28 mouse cellular contexts compared by ENCODE assay signal in the genomic region with DNA sequence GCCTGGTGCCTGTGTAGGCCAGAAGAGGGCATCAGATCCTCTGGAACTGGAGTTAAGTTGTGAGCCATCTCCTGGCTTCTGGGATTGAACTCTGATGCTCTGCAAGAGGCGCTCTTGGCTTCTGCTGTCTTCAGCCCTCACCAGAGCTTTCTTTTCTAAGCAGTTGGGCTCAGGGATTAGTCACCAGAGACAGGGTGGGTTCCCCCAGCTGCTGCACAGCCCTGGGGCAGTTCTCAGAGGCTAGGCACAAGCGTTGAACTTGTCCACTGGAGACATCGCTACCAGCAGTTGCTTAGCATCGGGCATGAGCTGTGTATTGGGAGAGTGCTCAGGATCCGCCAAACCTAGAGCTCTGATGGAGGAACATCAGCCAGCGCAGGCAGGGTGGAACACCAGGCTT. TPM values are rescaled to one million over a fixed set of nuclear protein-coding genes. Genes with fewer than 3 reads are reported as not detected.
DNase-seq lines count a peak whose midpoint lies in the region; ATAC-seq and TF ChIP-seq lines count a peak whose summit lies in the region.
"Had no signal": no experiment of that assay in that cellular context is flagged by ENCODE, and none has a peak within 500 bp of the region (broad histone marks: within the 10 kb centered on the region; RNA-seq: fewer than 3 reads in every experiment).

No protein-coding gene starts in this region.

- no peak overlapping the region for H3K9ac ChIP-seq in forebrain, postnatal 0 days
- no peak overlapping the region for H3K9ac ChIP-seq in forebrain, embryonic 11.5 days (ENCODE audit: low read length)
- H3K9ac ChIP-seq in stomach, postnatal 0 days (ENCODE audit: low read length) = no peak overlapping the region
- H3K9ac ChIP-seq: embryonic facial prominence, embryonic 12.5 days; heart, embryonic 15.5 days; hindbrain, embryonic 14.5 days; limb, embryonic 15.5 days; liver, embryonic 13.5 days; midbrain, embryonic 13.5 days had no signal

- no peak for TF ChIP-seq EP300 in stomach, postnatal 0 days (optimal IDR thresholded peaks at IDR 0.05)

- WGBS in forebrain, postnatal 0 days = 91% methylated on average over 6 of the region's 6 CpGs
- WGBS in forebrain, embryonic 11.5 days = 90% methylated on average over 6 of the region's 6 CpGs
- WGBS in stomach, postnatal 0 days = 72% methylated on average over 6 of the region's 6 CpGs

- peaks cover 23% of the 10 kb centered on the region for H3K36me3 ChIP-seq in forebrain, postnatal 0 days (ENCODE audit: insufficient read depth)
- H3K36me3 ChIP-seq in forebrain, embryonic 11.5 days (ENCODE audit: control insufficient read depth, insufficient read depth, low read length) = no peaks in the 10 kb centered on the region; the same call in 1 of the 2 replicates
- H3K36me3 ChIP-seq in stomach, postnatal 0 days (ENCODE audit: control insufficient read depth, insufficient read depth, low read length) = 0 out of 2 replicates have a peak, but pooled peaks cover 3% of the 10 kb centered on the region

- H3K9me3 ChIP-seq in forebrain, postnatal 0 days (ENCODE audit: low read length) = no peaks in the 10 kb centered on the region
- H3K9me3 ChIP-seq in forebrain, embryonic 11.5 days (ENCODE audit: control insufficient read depth, low read length) = no peaks in the 10 kb centered on the region
- H3K9me3 ChIP-seq in stomach, postnatal 0 days (ENCODE audit: control insufficient read depth, low read length) = no peaks in the 10 kb centered on the region
- H3K9me3 ChIP-seq: embryonic facial prominence, embryonic 12.5 days; heart, embryonic 15.5 days; limb, embryonic 10.5 days; limb, embryonic 15.5 days; liver, embryonic 13.5 days; midbrain, embryonic 13.5 days had no signal

- no peak overlapping the region for H3K4me3 ChIP-seq in forebrain, postnatal 0 days (ENCODE audit: low read depth, low read length)
- H3K4me3 ChIP-seq in forebrain, embryonic 11.5 days (ENCODE audit: low read depth, low read length) = no peak overlapping the region
- no peak overlapping the region for H3K4me3 ChIP-seq in layer of hippocampus, adult 2 months
- H3K4me3 ChIP-seq in stomach, postnatal 0 days (ENCODE audit: low read depth, low read length) = no peak overlapping the region
- H3K4me3 ChIP-seq: embryonic facial prominence, embryonic 12.5 days; forebrain, embryonic 10.5 days; heart, embryonic 15.5 days; limb, embryonic 10.5 days; limb, embryonic 15.5 days; liver, embryonic 13.5 days; midbrain, embryonic 13.5 days had no signal

- ATAC-seq in forebrain, postnatal 0 days = no peak
- ATAC-seq in forebrain, embryonic 11.5 days (replicated peaks; ENCODE audit: low FRiP score) = no peak
- no peak for ATAC-seq in stomach, postnatal 0 days (ENCODE audit: low FRiP score, low TSS enrichment)
- ATAC-seq: forebrain, embryonic 16.5 days; inflammation-experienced regulatory T-cells, adult 6 months; midbrain, embryonic 13.5 days had no signal

- no peaks in the 10 kb centered on the region for H3K4me1 ChIP-seq in forebrain, postnatal 0 days (ENCODE audit: insufficient read depth)
- no peaks in the 10 kb centered on the region for H3K4me1 ChIP-seq in forebrain, embryonic 11.5 days (replicated peaks; ENCODE audit: control insufficient read depth, insufficient read depth, low read length)
- H3K4me1 ChIP-seq in stomach, postnatal 0 days (replicated peaks; ENCODE audit: control insufficient read depth, insufficient read depth) = no peaks in the 10 kb centered on the region
- H3K4me1 ChIP-seq: embryonic facial prominence, embryonic 12.5 days; heart, embryonic 15.5 days; limb, embryonic 15.5 days; liver, embryonic 13.5 days; midbrain, embryonic 13.5 days had no signal

- no peaks in the 10 kb centered on the region for H3K27me3 ChIP-seq in forebrain, postnatal 0 days (ENCODE audit: insufficient read depth, low read length)
- no peaks in the 10 kb centered on the region for H3K27me3 ChIP-seq in forebrain, embryonic 11.5 days (ENCODE audit: control insufficient read depth, insufficient read depth, low read length)
- H3K27me3 ChIP-seq in stomach, postnatal 0 days (ENCODE audit: control insufficient read depth, insufficient read depth, low read length) = no peaks in the 10 kb centered on the region
- H3K27me3 ChIP-seq: embryonic facial prominence, embryonic 12.5 days; heart, embryonic 15.5 days; limb, embryonic 15.5 days; liver, embryonic 13.5 days; midbrain, embryonic 13.5 days had no signal

- H3K4me2 ChIP-seq in forebrain, postnatal 0 days (ENCODE audit: low read depth) = no peak overlapping the region
- no peak overlapping the region for H3K4me2 ChIP-seq in forebrain, embryonic 11.5 days (ENCODE audit: low read depth, low read length, severe bottlenecking)
- no peak overlapping the region for H3K4me2 ChIP-seq in stomach, postnatal 0 days (replicated peaks; ENCODE audit: low read depth)
- H3K4me2 ChIP-seq: embryonic facial prominence, embryonic 12.5 days; heart, embryonic 15.5 days; hindbrain, embryonic 14.5 days; limb, embryonic 15.5 days; liver, embryonic 13.5 days; midbrain, embryonic 13.5 days had no signal

- no peak for DNase-seq in forebrain, postnatal 0 days
- no peak for DNase-seq in forebrain, embryonic 11.5 days (ENCODE audit: low spot score)
- DNase-seq in layer of hippocampus, adult 2 months (ENCODE audit: low spot score in 2 of 2) = no peak
- DNase-seq in layer of hippocampus, postnatal 14 days (ENCODE audit: low spot score in 2 of 2) = no peak
- peak; percentile 32 for DNase-seq in urinary bladder, postnatal 14 days (ENCODE audit: low spot score)
- no peak for DNase-seq in urinary bladder, postnatal 10 days (ENCODE audit: low spot score)
- DNase-seq in stomach, postnatal 0 days (ENCODE audit: low spot score) = no peak
- no peak for DNase-seq in layer of hippocampus, adult 11-12 months (ENCODE audit: low spot score)
- DNase-seq: adrenal gland, postnatal 10 days; cerebellum, adult 11 months; cerebellum, adult 9-10 months; cerebellum, postnatal 36 days; gastrocnemius, postnatal 14 days; kidney, adult 2 months; kidney, postnatal 10 days; liver, embryonic 13.5 days; lung, adult 2 months; lung, postnatal 36 days; thymus, postnatal 14 days had no signal

- TF ChIP-seq CTCF in forebrain, postnatal 0 days (IDR thresholded peaks at IDR 0.05; ENCODE audit: low read depth) = peak; percentile 20; the same call in 1 of the 2 replicates
- TF ChIP-seq CTCF in layer of hippocampus, adult 2 months (conservative IDR thresholded peaks at IDR 0.05) = peak; percentile 40
- TF ChIP-seq CTCF in stomach, postnatal 0 days (IDR thresholded peaks at IDR 0.05; ENCODE audit: low read depth) = peak; percentile 46

- H3K27ac ChIP-seq in forebrain, postnatal 0 days (ENCODE audit: low read depth, low read length) = no peak overlapping the region
- no peak overlapping the region for H3K27ac ChIP-seq in forebrain, embryonic 11.5 days (ENCODE audit: low read depth, low read length)
- H3K27ac ChIP-seq in layer of hippocampus, adult 2 months = no peak overlapping the region; the same call in 1 of the 2 replicates
- no peak overlapping the region for H3K27ac ChIP-seq in stomach, postnatal 0 days (replicated peaks)
- H3K27ac ChIP-seq: embryonic facial prominence, embryonic 12.5 days; forebrain, embryonic 10.5 days; heart, embryonic 15.5 days; hindbrain, embryonic 14.5 days; limb, embryonic 10.5 days; limb, embryonic 15.5 days; liver, embryonic 13.5 days; midbrain, embryonic 13.5 days had no signal

RNA-seq across cellular contexts. Expression of gene Pgs1, which starts 43.1 kb away (rescaled TPM):
- 55.7 and 63.0 TPM in 2 replicates for total RNA-seq in forebrain, postnatal 0 days (2014; rRNA removed)
- polyA plus RNA-seq in forebrain, postnatal 0 days (2015; fragmentation: Nextera tagmentation; extraction: Ambion mirVana) = 47.7 and 54.4 TPM in 2 replicates
- polyA plus RNA-seq in forebrain, embryonic 11.5 days (2014; fragmentation: Nextera tagmentation; extraction: Ambion mirVana) = 43.4 and 45.7 TPM in 2 replicates
- total RNA-seq in layer of hippocampus, adult 2 months (2021) = 10 to 100 TPM; 76.2 to 81.3 TPM
- 10 to 100 TPM; 65.4 to 66.9 TPM for total RNA-seq in layer of hippocampus, postnatal 14 days (2021)
- polyA plus RNA-seq in stomach, postnatal 0 days (2015; fragmentation: Nextera tagmentation; extraction: Ambion mirVana) = 28.7 and 29.4 TPM in 2 replicates

RNA-seq across cellular contexts. Expression of gene Socs3, which starts 59.3 kb away (rescaled TPM):
- total RNA-seq in forebrain, postnatal 0 days (2014; rRNA removed) = 7.8 and 11.0 TPM in 2 replicates
- polyA plus RNA-seq in forebrain, postnatal 0 days (2015; fragmentation: Nextera tagmentation; extraction: Ambion mirVana) = 6.5 and 8.4 TPM in 2 replicates
- 5.4 and 5.9 TPM in 2 replicates for polyA plus RNA-seq in forebrain, embryonic 11.5 days (2014; fragmentation: Nextera tagmentation; extraction: Ambion mirVana)
- total RNA-seq in layer of hippocampus, adult 2 months (2021) = 1 to 10 TPM in 1 of 2 experiments, under 1 TPM in 1; 0.92 to 1.3 TPM
- 1 to 10 TPM; 2.1 to 3.2 TPM for total RNA-seq in layer of hippocampus, postnatal 14 days (2021)
- polyA plus RNA-seq in stomach, postnatal 0 days (2015; fragmentation: Nextera tagmentation; extraction: Ambion mirVana) = 13.5 and 15.7 TPM in 2 replicates
